Mouse (Mus musculus) liver, adult (tissue): ENCODE data around the gene Rd3l.

Source experiments
- GATA4 ChIP-seq: IDR thresholded peaks from 2 replicates; pipeline ENCODE4 v1.6.1; 2014; ENCODE audit warnings: mild to moderate bottlenecking, low read length; ENCODE audit not compliant: insufficient replicate concordance

The Rd3l gene

DNA sequence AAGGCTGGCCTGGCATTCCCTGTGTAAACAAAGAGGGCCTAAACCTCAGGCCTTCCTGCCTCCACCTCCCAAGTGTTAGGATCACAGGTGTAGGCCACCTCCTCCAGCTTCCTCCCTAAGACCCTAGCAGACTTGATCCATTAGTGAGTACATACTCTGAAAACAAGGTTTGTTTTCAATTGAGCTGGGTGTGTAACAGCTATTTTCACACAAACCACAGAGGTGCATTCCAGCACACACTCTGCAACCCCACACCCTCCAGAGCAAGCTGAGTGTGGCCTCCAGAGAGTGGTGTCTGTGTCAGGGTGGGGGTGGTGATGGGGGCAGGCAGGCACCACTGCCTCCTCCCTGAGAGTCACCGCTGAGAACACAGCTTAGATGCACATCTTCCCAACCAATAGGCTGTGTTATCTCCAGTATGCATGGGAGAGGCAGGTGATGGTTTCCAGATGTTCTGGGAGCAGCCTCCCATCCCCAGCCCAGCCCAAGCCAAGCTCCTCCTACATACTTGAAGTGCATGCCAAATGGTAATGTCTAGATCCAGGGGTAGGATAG lies 42.4 kb downstream of the Rd3l start:
- TF ChIP-seq GATA4: no peak

- no peak for TF ChIP-seq GATA4
These were observed 44.2 kb downstream of the Rd3l start for GRCm38 (mm10) chr12:111936706-111937550.

DNA sequence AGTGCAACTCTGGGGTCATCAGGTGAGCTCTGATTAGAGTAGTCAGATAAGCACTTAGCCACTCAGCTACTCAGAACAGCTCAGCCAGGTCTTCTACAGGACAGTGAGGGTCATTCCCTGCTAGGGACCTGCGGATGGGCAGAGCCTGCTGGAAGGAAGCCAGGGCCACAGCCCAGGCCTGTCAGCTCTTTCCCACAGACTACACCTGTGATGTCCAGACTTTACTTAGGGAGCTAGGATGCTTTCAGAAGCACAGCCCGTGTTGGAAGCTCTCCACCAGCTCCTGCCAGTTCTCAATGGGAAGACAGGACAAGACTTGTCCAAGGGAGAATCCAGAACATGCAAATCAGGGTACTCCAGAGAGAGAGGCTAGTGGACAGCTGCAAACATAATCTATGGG lies 47.1 kb downstream of the Rd3l start:
- TF ChIP-seq GATA4: no peak

DNA sequence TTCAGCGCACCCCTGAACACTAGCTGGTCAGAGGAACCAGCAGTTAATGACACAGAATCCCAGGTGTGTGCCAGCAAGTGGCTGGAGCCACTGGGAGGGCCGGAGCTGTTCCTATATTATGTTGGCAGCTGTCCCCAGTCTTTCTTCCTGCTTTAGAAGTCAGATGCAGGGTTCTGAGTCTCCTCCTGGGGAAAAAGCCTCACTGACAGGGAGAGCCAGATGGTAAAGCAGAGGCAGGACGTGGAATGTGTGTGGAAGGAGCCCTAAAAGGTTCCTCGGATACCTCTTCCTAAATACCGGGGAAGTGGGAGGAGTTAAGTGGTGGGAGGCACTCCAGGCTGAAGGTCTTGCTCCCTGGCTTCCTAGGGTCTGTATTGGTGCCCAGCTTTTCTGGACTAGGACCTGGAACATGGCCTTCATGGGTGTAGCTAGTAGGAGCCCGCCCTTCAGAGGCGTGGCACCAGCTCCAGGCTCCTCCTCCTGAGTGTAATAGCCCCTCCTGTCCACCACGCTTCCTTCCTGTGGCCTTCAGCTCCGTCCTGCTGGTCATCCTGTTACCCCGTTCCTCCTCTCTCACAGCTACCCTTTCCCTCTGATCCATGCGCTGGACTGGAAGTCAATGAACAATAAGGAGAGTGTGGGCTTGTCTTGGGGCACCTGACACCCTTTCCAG lies 47.9 kb downstream of the Rd3l start:
- TF ChIP-seq GATA4: no peak

DNA sequence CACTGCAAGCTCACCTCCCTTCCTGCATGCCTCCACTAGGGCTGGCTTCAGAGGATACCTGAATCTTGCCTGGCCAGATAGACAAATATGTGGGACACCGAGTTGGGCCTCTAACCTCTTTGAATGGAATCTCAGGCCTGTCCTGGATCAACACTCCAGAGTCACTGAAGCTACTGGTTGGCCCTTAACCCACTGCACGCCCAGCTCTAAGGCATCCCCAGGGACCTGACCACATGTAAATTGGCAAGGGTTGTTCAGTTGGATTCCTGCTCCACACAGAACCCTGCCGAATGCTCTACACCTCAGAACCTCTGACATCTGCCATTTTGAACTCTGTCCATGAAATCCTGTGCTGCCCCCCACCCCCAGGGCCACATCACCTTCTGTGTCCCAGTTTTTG lies 48.6 kb downstream of the Rd3l start:
- no peak for TF ChIP-seq GATA4

DNA sequence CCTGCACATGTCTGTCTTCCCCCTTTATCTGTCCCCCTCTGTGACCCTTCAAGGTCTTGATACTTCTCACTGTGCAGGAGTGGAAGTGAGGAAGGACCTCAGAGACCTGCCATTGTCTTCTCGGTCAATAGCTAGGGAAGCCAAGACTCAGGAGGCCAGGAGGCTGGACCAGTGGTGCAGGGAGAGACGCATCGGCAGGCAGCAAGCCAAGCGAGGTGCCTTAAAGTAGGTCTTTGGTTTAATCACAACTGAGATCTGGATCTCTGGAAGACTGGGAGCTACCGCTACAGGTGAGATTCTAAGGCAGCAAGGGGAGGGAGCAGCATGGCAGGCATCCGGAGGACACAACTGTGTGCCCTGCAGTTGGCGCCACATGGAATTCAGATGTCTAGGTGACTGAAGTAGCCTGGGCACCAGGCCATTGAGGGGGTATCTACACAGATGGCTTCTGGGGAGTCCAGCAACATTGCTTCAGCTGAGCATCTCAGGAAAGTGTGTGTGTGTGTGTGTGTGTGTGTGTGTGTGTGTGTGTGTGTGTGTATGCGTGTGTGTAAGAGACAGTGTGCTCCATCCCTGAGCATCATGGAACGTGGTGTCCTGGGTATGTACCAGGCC lies 49.6 kb downstream of the Rd3l start:
- TF ChIP-seq GATA4: no peak
